ENCODE assay signal across 8 mouse cellular contexts in the genomic region with DNA sequence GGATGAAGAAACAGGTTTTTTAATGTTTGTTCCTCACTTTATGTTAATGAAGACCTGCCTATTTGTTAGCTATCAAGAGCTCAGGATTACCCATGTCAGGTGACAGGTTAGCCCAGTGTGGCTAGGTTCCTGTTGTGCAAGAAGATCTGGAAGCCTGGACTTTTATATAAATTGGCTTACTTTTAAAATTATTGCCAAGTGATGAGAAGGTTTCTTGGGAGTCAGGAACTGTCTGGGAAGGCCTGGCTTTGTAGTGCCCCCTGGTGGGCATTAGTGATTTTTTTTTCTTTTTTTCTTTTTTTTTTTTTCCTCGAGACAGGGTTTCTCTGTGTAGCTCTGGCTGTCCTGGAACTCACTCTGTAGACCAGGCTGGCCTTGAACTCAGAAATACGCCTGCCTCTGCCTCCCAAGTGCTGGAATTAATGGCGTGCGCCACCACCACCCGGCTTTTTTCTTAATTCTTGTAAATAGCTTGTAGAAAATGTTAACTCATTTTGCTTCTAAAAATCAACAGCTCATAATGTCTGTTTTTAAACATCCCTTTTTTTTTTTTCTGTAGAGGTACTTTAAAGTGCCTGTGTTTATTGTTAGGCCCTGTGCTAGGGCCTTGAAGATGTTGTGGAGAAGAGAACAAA. TPM values are rescaled to one million over a fixed set of nuclear protein-coding genes. Genes with fewer than 3 reads are reported as not detected.
A peak's percentile ranks its signal among the peaks of the same experiment; 100 is the strongest.
DNase-seq lines count a peak whose midpoint lies in the region; ATAC-seq lines count a peak whose summit lies in the region.

No protein-coding gene starts in this region.

- ATAC-seq in CD4-positive, CD25-positive, alpha-beta regulatory T cell, adult 4 months, result peak; percentile 61
- ATAC-seq in granulocyte monocyte progenitor cell, adult 5-6 weeks (replicated peaks; ENCODE audit: poor library complexity, severe bottlenecking), result no peak; the same call in 1 of the 2 replicates

- DNase-seq in kidney, adult 9 months, result peak; percentile 42
- no peak for DNase-seq in kidney, postnatal 25 days
- DNase-seq in ZHBTc4 (ENCODE audit: low read depth, low spot score), result peak; percentile 30
- peak; percentile 9 for DNase-seq in heart, postnatal 4 days
- DNase-seq in spleen, postnatal 14 days (ENCODE audit: low spot score in 2 of 2), result no peak
- DNase-seq in gastrocnemius, postnatal 4 days (ENCODE audit: low spot score in 2 of 2), result no peak

RNA-seq across cellular contexts. Expression of a gene that starts 33.5 kb away (rescaled TPM):
- 1 to 10 TPM; 1.3 to 1.7 TPM for polyA plus RNA-seq in CD4-positive, CD25-positive, alpha-beta regulatory T cell, adult 4 months (2017; shearing (Covaris generic))
- 1 to 10 TPM; 1.4 to 2.1 TPM for total RNA-seq in heart, postnatal 4 days (2021)
- not detected in 2 replicates for total RNA-seq in granulocyte monocyte progenitor cell, adult 5-6 weeks (2014; fragmentation: Nextera tagmentation)
- not detected in 2 replicates for total RNA-seq in granulocyte monocyte progenitor cell, adult 5-6 weeks (2017)
- total RNA-seq in gastrocnemius, postnatal 4 days (2021), result 1 to 10 TPM; 1.3 to 2.9 TPM

RNA-seq across cellular contexts. Expression of a gene that starts 37.6 kb away (rescaled TPM):
- 10 to 100 TPM; 18.7 to 19.9 TPM for polyA plus RNA-seq in CD4-positive, CD25-positive, alpha-beta regulatory T cell, adult 4 months (2017; shearing (Covaris generic))
- total RNA-seq in heart, postnatal 4 days (2021), result 10 to 100 TPM; 25.4 to 29.1 TPM
- 1.9 and 5.9 TPM in 2 replicates for total RNA-seq in granulocyte monocyte progenitor cell, adult 5-6 weeks (2014; fragmentation: Nextera tagmentation)
- total RNA-seq in granulocyte monocyte progenitor cell, adult 5-6 weeks (2017), result 1.2 and 6.1 TPM in 2 replicates
- 10 to 100 TPM; 10.7 to 11.9 TPM for total RNA-seq in gastrocnemius, postnatal 4 days (2021)

Comparison
In these comparisons a context has a peak if more than half of its experiments do, and no peak if none do; other contexts are left out.
1. DNase-seq: peak in kidney, adult 9 months (single experiment), ZHBTc4 (single experiment) and heart, postnatal 4 days (single experiment); none in kidney, postnatal 25 days (0 of 2), spleen, postnatal 14 days (0 of 2) and gastrocnemius, postnatal 4 days (0 of 2).